Mouse (Mus musculus) heart, embryonic 16.5 days (tissue): ENCODE data around the gene Eps8l1. TPM values are rescaled to one million over a fixed set of nuclear protein-coding genes. Genes with fewer than 3 reads are reported as not detected.
A peak's percentile ranks its signal among the peaks of the same experiment; 100 is the strongest.

ENCODE experiments used
- ATAC-seq: fragments of 200-750 bp; cut with Nextera tagmentation; replicated peaks from 2 replicates; pipeline ENCODE4 v1.8.0; 2017; ENCODE audit warnings: moderate number of reproducible peaks; ENCODE audit not compliant: insufficient read depth, low FRiP score; ENCODE audit errors: extremely low read depth
- H3K27ac ChIP-seq: fragments of 300-500 bp; sonication (generic); 2 replicates; pipeline ENCODE4 v1.5.1; 2014; ENCODE audit warnings: mild to moderate bottlenecking, low read length, control low read depth, moderate library complexity
- H3K27me3 ChIP-seq: fragments of 300-500 bp; sonication (generic); 2 replicates; pipeline ENCODE4 v1.6.1; 2014; ENCODE audit warnings: low read length, mixed read lengths; ENCODE audit not compliant: control insufficient read depth, insufficient read depth
- H3K36me3 ChIP-seq: fragments of 300-500 bp; sonication (generic); 2 replicates; pipeline ENCODE4 v1.6.1; 2014; ENCODE audit not compliant: control insufficient read depth, insufficient read depth
- H3K4me1 ChIP-seq: fragments of 300-500 bp; sonication (generic); 2 replicates; pipeline ENCODE4 v1.6.1; 2014; ENCODE audit warnings: low read length, mixed read lengths; ENCODE audit not compliant: control insufficient read depth, insufficient read depth
- H3K4me2 ChIP-seq: fragments of 300-500 bp; sonication (generic); 2 replicates; pipeline ENCODE4 v1.6.1; 2014; ENCODE audit warnings: low read depth, mild to moderate bottlenecking, control low read depth, low read length
- H3K4me3 ChIP-seq: fragments of 300-500 bp; sonication (generic); 2 replicates; pipeline ENCODE4 v1.5.1; 2014; ENCODE audit warnings: mild to moderate bottlenecking, control low read depth, low read length
- H3K9ac ChIP-seq: fragments of 300-500 bp; sonication (generic); 2 replicates; pipeline ENCODE4 v1.6.1; 2014; ENCODE audit warnings: low read length, control low read depth
- H3K9me3 ChIP-seq: fragments of 300-500 bp; sonication (generic); replicated peaks from 2 replicates; pipeline ENCODE4 v1.6.1; 2016; ENCODE audit warnings: low read length; ENCODE audit not compliant: control insufficient read depth
- WGBS: fragments of 180-500 bp; shearing (Covaris S2); extraction: QIAGEN DNeasy Blood & Tissue Kit; methylation state at CpG from one replicate; pipeline ENCODE4 v1.1.7; 2014; 5-methylcytosine and 5-hydroxymethylcytosine counted together
- polyA plus RNA-seq: library from polyadenylated mRNA; unstranded; fragments of >200 nt; fragmentation: Nextera tagmentation; extraction: Ambion mirVana; gene quantifications from 2 replicates; pipeline ENCODE4 v1.2.1, GENCODE M21; 2015

The Eps8l1 gene
- polyA plus RNA-seq, 1 experiment from 2014 or later: 3.6 TPM

DNA sequence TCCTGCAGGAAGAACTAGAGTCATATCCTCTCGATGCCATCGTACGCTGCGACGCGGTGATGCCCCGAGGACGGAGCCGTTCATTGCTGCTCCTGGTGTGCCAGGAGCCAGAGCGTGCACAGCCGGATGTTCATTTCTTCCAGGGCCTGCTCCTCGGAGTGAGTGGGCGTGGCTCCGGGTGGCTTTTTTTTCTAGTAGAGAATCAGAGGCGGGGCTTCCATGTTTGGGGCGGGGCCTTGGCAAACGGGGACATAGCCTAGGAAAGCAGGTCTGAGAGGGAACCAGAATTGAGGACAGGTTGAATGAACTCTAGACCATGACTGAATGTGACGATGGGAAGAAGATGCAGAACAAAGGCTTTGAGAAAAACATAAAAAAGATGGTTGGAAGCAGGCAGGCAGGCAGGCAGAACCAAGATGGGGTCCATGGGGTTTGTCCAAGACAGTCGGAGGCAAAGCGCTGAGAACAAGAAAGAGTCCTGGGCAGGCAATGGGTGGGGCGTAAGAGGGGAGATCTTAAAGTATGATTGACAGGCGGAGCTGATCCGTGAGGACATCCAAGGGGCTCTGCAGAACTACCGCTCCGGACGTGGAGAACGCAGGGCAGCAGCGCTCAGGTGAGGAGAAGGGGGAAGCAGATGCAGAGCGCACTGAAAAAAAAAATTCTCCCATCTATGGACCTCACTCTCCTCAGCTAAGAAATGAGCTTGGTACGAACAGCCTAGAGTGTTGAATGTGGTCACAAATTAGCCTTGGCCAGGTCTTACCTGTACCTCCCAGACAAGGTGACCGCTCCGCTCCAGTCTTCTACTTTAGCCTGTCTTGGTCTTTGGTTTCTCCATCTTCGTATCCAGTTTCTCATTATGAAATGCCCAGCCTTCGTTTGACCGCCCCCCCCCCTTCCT is 10.1 kb downstream of the Eps8l1 start:
- ATAC-seq: 0 out of 2 replicates have a peak, but pooled peaks have one; percentile 19
- no peaks in the 10 kb centered on the region for H3K9me3 ChIP-seq
- peaks cover 10% of the 10 kb centered on the region for H3K4me1 ChIP-seq
- H3K4me2 ChIP-seq: peak overlapping the region; percentile 70
- H3K36me3 ChIP-seq: no peaks in the 10 kb centered on the region
- peaks cover 31% of the 10 kb centered on the region for H3K27me3 ChIP-seq
- H3K4me3 ChIP-seq: peak overlapping the region; percentile 44
- peak overlapping the region; percentile 56; the same call in 1 of the 2 replicates for H3K9ac ChIP-seq
- 4% methylated on average over 34 of the region's 35 CpGs for WGBS
- no peak overlapping the region for H3K27ac ChIP-seq

DNA sequence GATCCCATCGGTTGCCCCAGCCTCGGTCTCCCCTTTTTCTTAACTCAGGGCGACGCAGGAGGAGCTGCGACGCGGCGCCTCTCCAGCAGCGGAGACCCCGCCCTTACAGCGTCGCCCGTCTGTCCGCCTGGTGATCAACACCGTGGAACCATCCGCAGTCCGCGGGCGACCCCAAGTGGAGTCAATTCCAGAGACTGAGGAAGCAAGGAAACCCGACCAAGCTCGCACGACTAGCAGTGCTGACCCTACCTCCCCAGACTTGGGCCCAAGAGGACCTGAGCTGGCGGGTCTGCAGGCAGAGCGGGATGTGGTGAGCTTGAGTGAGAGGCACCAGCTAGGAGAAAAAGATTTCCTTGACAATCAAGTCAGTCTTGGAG is 10.7 kb downstream of the Eps8l1 start:
- Histone ChIP-seq H3K36me3 (no peaks in the 10 kb centered on the region), H3K9ac (peak overlapping the region; percentile 56; the same call in 1 of the 2 replicates), H3K9me3 (no peaks in the 10 kb centered on the region), H3K4me1 (peaks cover 10% of the 10 kb centered on the region), H3K4me3 (peak overlapping the region; percentile 44), H3K27me3 (peaks cover 31% of the 10 kb centered on the region), H3K27ac (no peak overlapping the region), H3K4me2 (peak overlapping the region; percentile 70)
- WGBS: 1% methylated on average over 24 of the region's 24 CpGs
- peak; percentile 74 for ATAC-seq

DNA sequence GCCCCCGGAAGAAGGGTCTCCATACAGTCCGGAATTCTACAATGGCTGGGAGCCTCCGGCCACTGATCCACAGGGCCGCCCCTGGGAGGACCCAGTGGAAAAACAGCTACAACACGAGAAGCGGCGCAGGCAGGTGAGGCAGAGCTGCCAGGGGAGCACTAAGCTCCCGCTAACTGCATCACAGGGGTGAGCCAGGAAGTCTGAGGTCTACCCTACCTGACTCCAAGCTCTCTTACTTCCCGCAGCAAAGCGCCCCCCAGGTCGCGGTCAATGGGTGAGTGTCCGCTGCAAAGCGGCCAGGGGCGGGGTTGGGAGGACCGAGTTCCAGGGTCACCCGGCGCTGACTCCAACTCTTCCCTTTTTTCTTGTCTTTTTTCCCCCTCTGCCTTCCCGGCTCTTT is 13.5 kb downstream of the Eps8l1 start:
- no peak for ATAC-seq
- Histone ChIP-seq H3K4me2 (peak overlapping the region; percentile 42; the same call in 1 of the 2 replicates), H3K9ac (peak overlapping the region; percentile 20; the same call in 1 of the 2 replicates), H3K4me3 (no peak overlapping the region), H3K27me3 (peaks cover 29% of the 10 kb centered on the region), H3K27ac (no peak overlapping the region), H3K36me3 (no peaks in the 10 kb centered on the region), H3K4me1 (peaks cover 16% of the 10 kb centered on the region), H3K9me3 (no peaks in the 10 kb centered on the region)
- WGBS: 10% methylated on average over 19 of the region's 19 CpGs

DNA sequence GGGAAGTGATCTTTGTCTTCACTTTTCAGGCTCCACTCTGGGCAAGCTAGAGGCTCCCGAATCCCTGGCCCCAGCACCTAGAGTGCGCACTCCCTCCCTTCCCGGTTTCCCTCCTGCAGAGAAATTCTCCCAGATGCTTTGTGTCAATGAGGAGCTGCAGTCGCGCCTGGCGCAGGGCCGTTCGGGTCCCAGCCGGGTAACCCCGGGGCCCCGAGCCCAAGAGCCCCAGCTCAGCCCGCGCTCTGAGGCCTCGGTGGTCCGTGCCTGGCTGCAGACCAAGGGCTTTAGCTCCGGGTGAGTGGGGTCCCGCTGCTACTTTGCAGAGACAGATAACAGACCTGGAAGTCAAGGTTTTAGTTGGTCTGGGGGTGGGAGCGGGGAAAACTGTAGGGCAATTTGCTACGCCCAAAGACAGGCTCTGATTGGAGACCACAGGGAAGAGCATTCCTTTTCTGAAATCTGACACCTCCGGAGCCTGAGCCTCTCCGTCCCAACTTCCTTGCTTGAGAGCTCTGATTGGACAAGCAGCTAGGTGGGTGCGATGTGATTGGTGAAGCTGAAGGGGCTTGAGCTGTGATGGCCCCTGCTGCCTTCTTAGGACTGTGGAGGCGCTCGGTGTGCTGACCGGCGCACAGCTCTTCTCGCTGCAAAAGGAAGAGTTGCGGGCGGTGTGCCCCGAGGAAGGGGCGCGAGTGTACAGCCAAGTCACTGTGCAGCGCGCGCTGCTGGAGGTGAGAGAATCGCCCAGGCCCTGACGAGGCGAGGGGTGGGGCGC is 17.7 kb downstream of the Eps8l1 start:
- H3K9me3 ChIP-seq: no peaks in the 10 kb centered on the region
- H3K36me3 ChIP-seq: peaks cover 18% of the 10 kb centered on the region
- H3K27ac ChIP-seq: peak overlapping the region; percentile 94
- H3K9ac ChIP-seq: peak overlapping the region; percentile 77
- H3K4me2 ChIP-seq: peak overlapping the region; percentile 83
- 1% methylated on average over 39 of the region's 39 CpGs for WGBS
- peak; percentile 94 for ATAC-seq
- peaks cover 6% of the 10 kb centered on the region for H3K27me3 ChIP-seq
- H3K4me3 ChIP-seq: peak overlapping the region; percentile 60
- H3K4me1 ChIP-seq: peaks cover 14% of the 10 kb centered on the region

DNA sequence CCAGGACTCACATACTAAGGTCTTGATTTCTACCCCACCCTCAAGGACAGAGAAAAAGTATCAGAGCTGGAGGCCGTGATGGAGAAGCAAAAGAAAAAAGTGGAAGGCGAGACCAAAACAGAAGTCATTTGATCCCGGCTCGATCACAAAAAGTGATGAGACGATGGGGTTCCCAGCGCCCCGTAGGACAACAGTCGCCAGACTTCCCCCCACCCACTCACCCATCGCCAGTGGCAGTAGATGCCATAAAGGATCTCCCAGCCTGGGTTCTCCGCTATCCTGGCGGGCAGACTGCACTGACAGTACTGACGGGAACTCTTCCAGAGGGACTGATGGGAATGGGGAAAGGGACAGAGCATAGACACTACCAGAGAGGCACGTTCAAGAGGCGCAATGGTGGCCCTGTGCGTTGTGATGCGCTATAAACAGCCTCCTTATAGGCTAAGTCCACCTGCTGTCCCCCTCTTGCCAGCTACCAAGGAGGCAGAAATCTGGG is 18.4 kb downstream of the Eps8l1 start:
- H3K4me2 ChIP-seq: peak overlapping the region; percentile 83

DNA sequence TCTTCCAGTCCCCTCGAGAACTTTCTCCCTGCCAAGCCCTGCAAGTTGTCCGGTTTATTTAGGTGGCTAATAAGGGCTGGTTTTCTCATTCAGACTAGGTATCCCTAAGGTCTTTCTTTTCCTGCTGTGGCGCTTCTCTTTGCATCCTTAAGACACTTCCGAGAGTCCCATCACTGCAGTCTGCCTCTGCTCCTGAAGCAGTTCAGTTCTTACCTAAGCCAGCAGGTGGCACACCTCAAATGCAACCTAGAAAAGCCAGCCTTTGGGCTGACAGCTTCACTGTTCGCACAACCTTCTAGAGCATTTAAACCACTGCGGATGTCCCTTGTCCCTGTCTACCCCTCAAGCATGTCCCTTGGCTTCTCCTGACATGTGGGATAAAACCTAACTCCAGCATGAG is 19.2 kb downstream of the Eps8l1 start:
- H3K4me1 ChIP-seq: peaks cover 12% of the 10 kb centered on the region
- H3K4me2 ChIP-seq: no peak overlapping the region
- no peak overlapping the region for H3K9ac ChIP-seq
- H3K27me3 ChIP-seq: no peaks in the 10 kb centered on the region
- no peak for ATAC-seq
- H3K4me3 ChIP-seq: no peak overlapping the region
- H3K36me3 ChIP-seq: peaks cover 31% of the 10 kb centered on the region
- WGBS: 24% methylated on average over 6 of the region's 6 CpGs
- no peak overlapping the region for H3K27ac ChIP-seq
- no peaks in the 10 kb centered on the region for H3K9me3 ChIP-seq

More for the DNA sequence above, 18.4 kb downstream of the Eps8l1 start:
- Histone ChIP-seq H3K27me3 (peaks cover 2% of the 10 kb centered on the region; the same call in 1 of the 2 replicates), H3K4me1 (peaks cover 14% of the 10 kb centered on the region), H3K27ac (peak overlapping the region; percentile 94), H3K36me3 (peaks cover 24% of the 10 kb centered on the region), H3K9ac (peak overlapping the region; percentile 71), H3K9me3 (no peaks in the 10 kb centered on the region), H3K4me3 (peak overlapping the region; percentile 60)
- no peak for ATAC-seq
- WGBS: 3% methylated on average over 16 of the region's 16 CpGs

DNA sequence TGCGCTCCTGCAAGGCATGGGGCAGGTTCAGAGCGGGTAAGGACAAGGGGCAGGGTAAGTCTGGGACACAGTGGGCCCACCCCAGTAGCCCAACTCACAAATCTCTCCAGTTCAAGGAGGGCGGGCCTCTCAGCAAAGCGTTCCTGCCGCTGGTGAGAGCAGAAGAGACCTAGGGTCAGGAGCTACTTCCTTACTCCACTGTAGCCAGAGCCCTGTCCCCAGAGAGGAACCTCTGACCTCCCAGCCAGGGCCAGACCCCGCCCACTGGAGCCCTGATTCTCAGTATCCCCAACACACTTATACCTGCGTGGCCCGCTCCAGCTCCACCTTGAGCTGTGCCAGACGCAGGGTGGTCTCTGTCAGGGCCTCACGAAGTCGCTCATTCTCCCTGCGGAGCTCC is 21.8 kb downstream of the Eps8l1 start:
- Histone ChIP-seq H3K36me3 (peaks cover 40% of the 10 kb centered on the region), H3K9me3 (no peaks in the 10 kb centered on the region), H3K27ac (no peak overlapping the region), H3K4me1 (peaks cover 12% of the 10 kb centered on the region), H3K4me2 (no peak overlapping the region), H3K9ac (no peak overlapping the region), H3K27me3 (no peaks in the 10 kb centered on the region), H3K4me3 (no peak overlapping the region)
- 84% methylated on average over 12 of the region's 12 CpGs for WGBS
- ATAC-seq: no peak

DNA sequence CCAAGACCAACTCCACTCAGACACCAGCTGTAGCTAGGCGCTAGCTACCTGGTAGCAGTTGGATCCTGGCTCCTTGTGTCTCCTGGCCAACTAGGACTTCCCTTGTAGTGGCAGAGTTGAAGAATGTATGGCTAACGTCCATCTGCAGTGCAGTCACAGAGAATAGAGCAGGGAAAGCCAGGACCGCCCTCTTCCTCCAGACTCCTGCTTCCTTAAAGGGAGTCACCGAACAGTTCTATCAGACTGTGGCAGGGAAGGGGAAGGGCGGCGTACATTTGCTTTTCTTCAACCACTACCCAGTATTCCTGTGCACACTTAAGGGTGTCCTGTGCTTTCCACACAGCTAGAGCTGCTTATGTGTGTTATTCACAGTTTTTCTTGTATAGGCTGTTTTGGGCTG is 30.8 kb downstream of the Eps8l1 start:
- no peak overlapping the region for H3K4me2 ChIP-seq
- ATAC-seq: peak; percentile 65
- H3K9me3 ChIP-seq: no peaks in the 10 kb centered on the region
- peak overlapping the region; percentile 54 for H3K27ac ChIP-seq
- 55% methylated on average over 6 of the region's 6 CpGs for WGBS
- H3K27me3 ChIP-seq: no peaks in the 10 kb centered on the region
- H3K4me1 ChIP-seq: peaks cover 20% of the 10 kb centered on the region
- peaks cover 32% of the 10 kb centered on the region for H3K36me3 ChIP-seq
- no peak overlapping the region for H3K4me3 ChIP-seq
- no peak overlapping the region for H3K9ac ChIP-seq
